Mouse (Mus musculus) urinary bladder, adult 18-20 months (tissue): ENCODE data around the gene Isca2.

Source experiments
- DNase-seq, 2 experiments: peaks; one replicate each; pipeline ENCODE4 v3.0.0; 2022; ENCODE audit warnings: low spot score in 2 of 2, mixed read lengths in 2 of 2

The Isca2 gene

GRCm38 (mm10) chr12:84772726-84773441 lies at the start of gene Isca2, which contains the start of gene Npc2:
Gene Isca2, plus strand, starts transcription at chr12:84773251.
Gene Npc2, minus strand, starts transcription at chr12:84773152.
- DNase-seq = peak; percentile 83 to 99

GRCm38 (mm10) chr12:84726391-84726790 lies 46.7 kb upstream of the Isca2 start:
- DNase-seq = no peak

- no peak for DNase-seq
Measured at GRCm38 (mm10) chr12:84726986-84727385, 46.1 kb upstream of the Isca2 start.

- no peak for DNase-seq
Measured at GRCm38 (mm10) chr12:84727434-84727833, 45.6 kb upstream of the Isca2 start.

- no peak for DNase-seq
Measured at GRCm38 (mm10) chr12:84728421-84728820, 44.6 kb upstream of the Isca2 start.

- DNase-seq = no peak
Measured at GRCm38 (mm10) chr12:84733366-84733765, 39.7 kb upstream of the Isca2 start.

- DNase-seq = no peak
Measured at GRCm38 (mm10) chr12:84743496-84743895, 29.6 kb upstream of the Isca2 start.

GRCm38 (mm10) chr12:84745700-84746099 lies 27.4 kb upstream of the Isca2 start:
- DNase-seq = no peak

- DNase-seq = no peak
Measured at GRCm38 (mm10) chr12:84748134-84748533, 24.9 kb upstream of the Isca2 start.

GRCm38 (mm10) chr12:84750661-84751060 lies 22.4 kb upstream of the Isca2 start:
- peak in 1 of 2 experiments; percentile 24 for DNase-seq

- no peak for DNase-seq
Measured at GRCm38 (mm10) chr12:84752131-84752977, 20.7 kb upstream of the Isca2 start.

- DNase-seq = peak in 1 of 2 experiments; percentile 50
Measured at GRCm38 (mm10) chr12:84755008-84755695, 17.9 kb upstream of the Isca2 start.

- DNase-seq = no peak
Measured at GRCm38 (mm10) chr12:84756016-84756415, 17.0 kb upstream of the Isca2 start.

- no peak for DNase-seq
Measured at GRCm38 (mm10) chr12:84759063-84759462, 14.0 kb upstream of the Isca2 start.

- DNase-seq = no peak
Measured at GRCm38 (mm10) chr12:84762532-84762931, 10.5 kb upstream of the Isca2 start.

- no peak for DNase-seq
Measured at GRCm38 (mm10) chr12:84763577-84764218, 9.4 kb upstream of the Isca2 start.

- DNase-seq = no peak
Measured at GRCm38 (mm10) chr12:84764756-84765155, 8.3 kb upstream of the Isca2 start.

GRCm38 (mm10) chr12:84765506-84765905 lies 7.5 kb upstream of the Isca2 start:
- DNase-seq = no peak

- DNase-seq = no peak
Measured at GRCm38 (mm10) chr12:84766113-84766735, 6.8 kb upstream of the Isca2 start.

- no peak for DNase-seq
Measured at GRCm38 (mm10) chr12:84767510-84767909, 5.5 kb upstream of the Isca2 start.

GRCm38 (mm10) chr12:84769624-84770023 lies 3.4 kb upstream of the Isca2 start:
- DNase-seq = no peak
